Mouse (Mus musculus) lung, postnatal 0 days (tissue): ENCODE results near the gene Slc12a6.

Experiments
- CTCF ChIP-seq: IDR thresholded peaks from 2 replicates; pipeline ENCODE4 v1.5.1; 2016; ENCODE audit warnings: antibody characterized with exemption, mild to moderate bottlenecking
- EP300 ChIP-seq: IDR thresholded peaks from 2 replicates; pipeline ENCODE4 v1.6.1; 2016; ENCODE audit warnings: antibody characterized with exemption, mild to moderate bottlenecking, control low read depth

DNA sequence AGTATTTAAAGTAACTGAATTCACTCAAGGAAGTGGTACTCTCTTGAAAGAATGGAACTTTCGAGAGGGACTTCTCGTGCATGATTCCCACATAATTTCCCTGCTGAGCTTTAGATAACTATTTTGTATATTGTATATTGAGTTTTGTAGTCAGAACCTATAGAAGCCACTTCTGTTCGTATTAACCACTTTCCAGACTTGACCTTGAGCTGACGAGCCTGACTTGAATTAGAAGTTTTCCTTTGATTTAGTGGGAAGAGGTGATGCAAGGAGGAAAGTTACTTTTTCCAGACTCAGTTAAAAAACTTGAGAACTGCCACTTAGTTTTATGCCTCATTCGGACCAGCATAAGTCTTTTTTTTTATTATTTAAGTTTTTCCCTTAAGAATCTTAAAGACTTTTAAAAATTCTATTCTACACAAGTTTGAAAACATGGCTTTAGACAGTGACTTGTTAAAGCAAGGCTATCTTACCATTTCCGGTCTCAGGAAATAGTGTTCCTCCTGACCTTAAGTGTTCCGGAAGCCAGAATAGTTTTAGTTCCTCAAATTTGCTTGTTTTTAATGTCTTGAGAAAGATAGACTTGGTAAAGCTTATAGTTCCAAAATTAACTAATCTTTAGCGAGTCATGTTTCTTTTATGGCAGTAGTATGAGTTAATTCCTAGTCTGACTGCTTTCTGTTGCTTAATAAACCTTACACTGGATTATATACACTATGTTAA lies 2.1 kb downstream of the Slc12a6 start:
- TF ChIP-seq EP300 (no peak), CTCF (no peak)
